In the genomic region with DNA sequence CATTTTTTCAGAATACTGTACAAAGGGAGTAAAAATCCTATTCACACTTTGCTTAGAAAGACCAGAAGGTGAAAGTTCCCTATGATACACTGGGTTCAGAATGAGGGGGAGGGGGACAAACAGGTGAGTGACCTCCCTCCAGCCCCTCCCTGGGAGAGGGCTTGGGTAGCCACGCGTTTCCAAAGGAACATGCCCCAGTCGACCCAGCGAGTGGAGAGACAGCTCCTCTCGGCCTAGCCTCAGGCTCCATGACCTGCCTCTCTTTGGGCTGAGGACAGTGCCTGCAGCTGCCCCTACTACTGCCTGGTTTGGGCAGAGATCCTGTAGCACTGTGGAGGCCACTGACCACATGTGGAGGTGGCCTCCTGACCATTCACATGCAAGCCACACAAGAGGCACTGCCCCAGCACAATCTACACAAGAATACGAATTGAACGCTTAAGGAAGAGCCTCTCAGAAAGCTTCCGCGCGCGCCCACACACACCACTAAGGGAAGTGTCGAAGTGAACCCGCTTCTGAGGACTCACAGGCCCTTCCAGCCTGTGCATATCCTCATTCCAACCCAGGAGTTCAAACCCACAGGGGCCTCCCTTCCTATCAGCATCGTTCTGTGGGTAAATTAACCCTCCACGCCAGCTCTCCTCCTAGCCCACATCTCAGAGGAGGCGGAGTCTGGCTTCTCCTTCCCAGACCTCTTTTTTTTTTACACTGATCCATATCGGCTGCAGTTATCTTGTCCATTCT, we compare ENCODE assay signal across 15 mouse cellular contexts. TPM values are rescaled to one million over a fixed set of nuclear protein-coding genes. Genes with fewer than 3 reads are reported as not detected.
DNase-seq lines count a peak whose midpoint lies in the region; ATAC-seq lines count a peak whose summit lies in the region.
"Had no signal": no experiment of that assay in that cellular context is flagged by ENCODE, and none has a peak within 500 bp of the region (broad histone marks: within the 10 kb centered on the region; RNA-seq: fewer than 3 reads in every experiment).

No protein-coding gene starts in this region.

- no peak for DNase-seq in midbrain, embryonic 10.5 days (ENCODE audit: low spot score)
- DNase-seq in R1 (ENCODE audit: low read depth, low spot score), result peak; percentile 76
- no peak for DNase-seq in kidney, adult 9 months
- DNase-seq in retina, embryonic 14.5 days (ENCODE audit: low spot score), result no peak
- DNase-seq: cerebellum, adult 18-20 months; heart, postnatal 4 days had no signal

- H3K27me3 ChIP-seq in midbrain, embryonic 10.5 days (ENCODE audit: low read depth, poor library complexity, severe bottlenecking), result no peaks in the 10 kb centered on the region
- H3K27me3 ChIP-seq in midbrain, embryonic 15.5 days (replicated peaks), result no peaks in the 10 kb centered on the region
- H3K27me3 ChIP-seq in megakaryocyte, embryonic 14.5 days (replicated peaks), result no peaks in the 10 kb centered on the region
- H3K27me3 ChIP-seq: midbrain, embryonic 13.5 days; neural tube, embryonic 13.5 days had no signal

- H3K4me3 ChIP-seq in midbrain, embryonic 10.5 days, result no peak overlapping the region
- no peak overlapping the region for H3K4me3 ChIP-seq in midbrain, embryonic 15.5 days
- peak overlapping the region; percentile 93 for H3K4me3 ChIP-seq in megakaryocyte, embryonic 14.5 days (replicated peaks)
- H3K4me3 ChIP-seq: midbrain, embryonic 13.5 days; neural tube, embryonic 13.5 days had no signal

- H3K4me1 ChIP-seq in midbrain, embryonic 10.5 days, result peaks cover 38% of the 10 kb centered on the region
- peaks cover 23% of the 10 kb centered on the region for H3K4me1 ChIP-seq in midbrain, embryonic 15.5 days
- H3K4me1 ChIP-seq in megakaryocyte, embryonic 14.5 days, result peaks cover 92% of the 10 kb centered on the region

- ATAC-seq in midbrain, embryonic 15.5 days (replicated peaks), result no peak
- peak; percentile 14 to 49; a peak in 3 of 4 replicates for ATAC-seq in hematopoietic stem cell, adult 5-6 weeks (replicated peaks in 1 of 2; ENCODE audit: insufficient read depth in 1 of 2, low FRiP score in 2 of 2, low TSS enrichment in 1 of 2, low read depth in 1 of 2, poor library complexity in 2 of 2, severe bottlenecking in 2 of 2)
- ATAC-seq: midbrain, embryonic 13.5 days had no signal

- H3K9me3 ChIP-seq in midbrain, embryonic 10.5 days (replicated peaks), result no peaks in the 10 kb centered on the region
- no peaks in the 10 kb centered on the region for H3K9me3 ChIP-seq in midbrain, embryonic 15.5 days
- H3K9me3 ChIP-seq in megakaryocyte, embryonic 14.5 days, result no peaks in the 10 kb centered on the region
- H3K9me3 ChIP-seq: midbrain, embryonic 13.5 days; neural tube, embryonic 13.5 days had no signal

- H3K27ac ChIP-seq in midbrain, embryonic 10.5 days (replicated peaks), result peak overlapping the region; percentile 42; the same call in 1 of the 2 replicates
- no peak overlapping the region for H3K27ac ChIP-seq in midbrain, embryonic 15.5 days
- H3K27ac ChIP-seq: midbrain, embryonic 13.5 days; neural tube, embryonic 13.5 days had no signal

- 67% methylated on average over 17 of the region's 17 CpGs for WGBS in midbrain, embryonic 10.5 days
- WGBS in midbrain, embryonic 15.5 days, result 68% methylated on average over 17 of the region's 17 CpGs

- H3K36me3 ChIP-seq in midbrain, embryonic 10.5 days, result peaks cover 46% of the 10 kb centered on the region
- peaks cover 16% of the 10 kb centered on the region; the same call in 1 of the 2 replicates for H3K36me3 ChIP-seq in midbrain, embryonic 15.5 days (replicated peaks)
- H3K36me3 ChIP-seq in megakaryocyte, embryonic 14.5 days (replicated peaks; ENCODE audit: low read length), result peaks cover 72% of the 10 kb centered on the region

- no peak overlapping the region for H3K4me2 ChIP-seq in midbrain, embryonic 15.5 days
- H3K4me2 ChIP-seq: midbrain, embryonic 13.5 days; neural tube, embryonic 13.5 days had no signal

- H3K9ac ChIP-seq in midbrain, embryonic 15.5 days, result no peak overlapping the region
- H3K9ac ChIP-seq: midbrain, embryonic 13.5 days; neural tube, embryonic 13.5 days had no signal

RNA-seq across cellular contexts. Expression of gene Ormdl3, which starts 5.7 kb away (rescaled TPM):
- 65.8 and 81.0 TPM in 2 replicates for polyA plus RNA-seq in midbrain, embryonic 10.5 days (2016; fragmentation: Nextera tagmentation; extraction: Ambion mirVana)
- 120 TPM in 2 replicates for polyA plus RNA-seq in midbrain, embryonic 15.5 days (2015; fragmentation: Nextera tagmentation; extraction: Ambion mirVana)
- total RNA-seq in hematopoietic stem cell, adult 5-6 weeks (2017), result 19.9 and 28.1 TPM in 2 replicates
- polyA plus RNA-seq in megakaryocyte, embryonic 14.5 days (2012; ENCODE audit: insufficient read depth, low replicate concordance), result 106 and 188 TPM in 2 replicates

RNA-seq across cellular contexts. Expression of gene Lrrc3c, which starts 16.6 kb away (rescaled TPM):
- polyA plus RNA-seq in midbrain, embryonic 10.5 days (2016; fragmentation: Nextera tagmentation; extraction: Ambion mirVana), result not detected in 2 replicates
- polyA plus RNA-seq in midbrain, embryonic 15.5 days (2015; fragmentation: Nextera tagmentation; extraction: Ambion mirVana), result not detected in 2 replicates
- not detected in 2 replicates for total RNA-seq in hematopoietic stem cell, adult 5-6 weeks (2017)
- polyA plus RNA-seq in megakaryocyte, embryonic 14.5 days (2012; ENCODE audit: insufficient read depth, low replicate concordance), result not detected in 2 replicates
- total RNA-seq: adrenal gland, adult 18-20 months; gastrocnemius, adult 8-10 months; heart, postnatal 4 days; liver, adult 2 months had no signal
- polyA plus RNA-seq: liver, adult 2 months; midbrain, embryonic 13.5 days; neural tube, embryonic 13.5 days; thymus, postnatal 0 days had no signal

RNA-seq across cellular contexts. Expression of gene Zpbp2, which starts 30.6 kb away (rescaled TPM):
- polyA plus RNA-seq in midbrain, embryonic 10.5 days (2016; fragmentation: Nextera tagmentation; extraction: Ambion mirVana), result 0.11 and 0.32 TPM in 2 replicates
- polyA plus RNA-seq in midbrain, embryonic 15.5 days (2015; fragmentation: Nextera tagmentation; extraction: Ambion mirVana), result 0.14 TPM in 1 of 2 replicates, not detected in the other
- total RNA-seq in hematopoietic stem cell, adult 5-6 weeks (2017), result not detected in 2 replicates
- polyA plus RNA-seq in megakaryocyte, embryonic 14.5 days (2012; ENCODE audit: insufficient read depth, low replicate concordance), result 0.08 TPM in 1 of 2 replicates, not detected in the other
- total RNA-seq: gastrocnemius, adult 8-10 months had no signal
- polyA plus RNA-seq: liver, adult 2 months; neural tube, embryonic 13.5 days had no signal

RNA-seq across cellular contexts. Expression of gene Ikzf3, which starts 35.6 kb away (rescaled TPM):
- polyA plus RNA-seq in midbrain, embryonic 10.5 days (2016; fragmentation: Nextera tagmentation; extraction: Ambion mirVana), result 0.02 and 0.06 TPM in 2 replicates
- 0.04 TPM in 1 of 2 replicates, not detected in the other for polyA plus RNA-seq in midbrain, embryonic 15.5 days (2015; fragmentation: Nextera tagmentation; extraction: Ambion mirVana)
- 0.89 and 5.7 TPM in 2 replicates for total RNA-seq in hematopoietic stem cell, adult 5-6 weeks (2017)
- polyA plus RNA-seq in megakaryocyte, embryonic 14.5 days (2012; ENCODE audit: insufficient read depth, low replicate concordance), result 0.47 TPM in 1 of 2 replicates, not detected in the other
- total RNA-seq: gastrocnemius, adult 8-10 months had no signal

RNA-seq across cellular contexts. Expression of gene Gm12355, which starts 44.0 kb away (rescaled TPM):
- polyA plus RNA-seq in midbrain, embryonic 10.5 days (2016; fragmentation: Nextera tagmentation; extraction: Ambion mirVana), result 1.4 and 2.1 TPM in 2 replicates
- 0.66 and 0.72 TPM in 2 replicates for polyA plus RNA-seq in midbrain, embryonic 15.5 days (2015; fragmentation: Nextera tagmentation; extraction: Ambion mirVana)
- total RNA-seq in hematopoietic stem cell, adult 5-6 weeks (2017), result 0.69 and 4.6 TPM in 2 replicates
- not detected in 2 replicates for polyA plus RNA-seq in megakaryocyte, embryonic 14.5 days (2012; ENCODE audit: insufficient read depth, low replicate concordance)
- total RNA-seq: liver, adult 2 months had no signal
- polyA plus RNA-seq: liver, adult 2 months had no signal
